Mouse (Mus musculus): ENCODE data around the gene Clybl. TPM values are rescaled to one million over a fixed set of nuclear protein-coding genes. Genes with fewer than 3 reads are reported as not detected.

Clybl gene
- polyA plus RNA-seq, 1 experiment from 2014 or later, result 28.6 TPM

GRCm38 (mm10) chr14:122213590-122213989 lies 32.1 kb downstream of the Clybl start:
- H3K4me1 ChIP-seq (replicated peaks), result no peaks in the 10 kb centered on the region
- H3K9me3 ChIP-seq, result no peaks in the 10 kb centered on the region
- WGBS, result 80% methylated on average over 8 of the region's 8 CpGs
- no peak overlapping the region for H3K27ac ChIP-seq
- no peaks in the 10 kb centered on the region for H3K27me3 ChIP-seq (ENCODE audit: insufficient read depth, poor library complexity, severe bottlenecking)
- no peak for DNase-seq (ENCODE audit: low spot score)
- no peak overlapping the region for H3K4me3 ChIP-seq
- H3K36me3 ChIP-seq, result no peaks in the 10 kb centered on the region

- DNase-seq (ENCODE audit: low spot score), result no peak
- H3K4me3 ChIP-seq, result no peak overlapping the region
- H3K36me3 ChIP-seq, result no peaks in the 10 kb centered on the region
- 87% methylated on average over 6 of the region's 6 CpGs for WGBS
- H3K27me3 ChIP-seq (ENCODE audit: insufficient read depth, poor library complexity, severe bottlenecking), result no peaks in the 10 kb centered on the region
- peaks cover 1% of the 10 kb centered on the region; the same call in 1 of the 2 replicates for H3K9me3 ChIP-seq
- no peaks in the 10 kb centered on the region for H3K4me1 ChIP-seq (replicated peaks)
- no peak overlapping the region for H3K27ac ChIP-seq
Measured at GRCm38 (mm10) chr14:122214126-122214525, 32.6 kb downstream of the Clybl start.

GRCm38 (mm10) chr14:122217221-122217620 lies 35.7 kb downstream of the Clybl start:
- H3K27me3 ChIP-seq (ENCODE audit: insufficient read depth, poor library complexity, severe bottlenecking), result 0 out of 2 replicates have a peak, but pooled peaks cover under 1% of the 10 kb centered on the region
- no peaks in the 10 kb centered on the region for H3K4me1 ChIP-seq (replicated peaks)
- no peak for DNase-seq (ENCODE audit: low spot score)
- H3K9me3 ChIP-seq, result peaks cover 7% of the 10 kb centered on the region; the same call in 1 of the 2 replicates
- H3K27ac ChIP-seq, result no peak overlapping the region
- H3K4me3 ChIP-seq, result no peak overlapping the region
- H3K36me3 ChIP-seq, result no peaks in the 10 kb centered on the region
- WGBS, result 93% methylated on average over 4 of the region's 4 CpGs

- no peaks in the 10 kb centered on the region for H3K36me3 ChIP-seq
- no peak for DNase-seq (ENCODE audit: low spot score)
- H3K4me1 ChIP-seq (replicated peaks), result peaks cover 43% of the 10 kb centered on the region
- peaks cover 40% of the 10 kb centered on the region for H3K27me3 ChIP-seq (ENCODE audit: insufficient read depth, poor library complexity, severe bottlenecking)
- WGBS, result 80% methylated on average over 10 of the region's 10 CpGs
- H3K9me3 ChIP-seq, result peaks cover 7% of the 10 kb centered on the region; the same call in 1 of the 2 replicates
- no peak overlapping the region for H3K27ac ChIP-seq
- no peak overlapping the region for H3K4me3 ChIP-seq
Measured at GRCm38 (mm10) chr14:122222934-122223374, 41.5 kb downstream of the Clybl start.

- Histone ChIP-seq H3K9me3 (peaks cover 7% of the 10 kb centered on the region; the same call in 1 of the 2 replicates), H3K36me3 (no peaks in the 10 kb centered on the region), H3K27ac (peak overlapping the region; percentile 80; the same call in 1 of the 2 replicates), H3K4me1 (replicated peaks) (peaks cover 44% of the 10 kb centered on the region), H3K27me3 (ENCODE audit: insufficient read depth, poor library complexity, severe bottlenecking) (peaks cover 40% of the 10 kb centered on the region), H3K4me3 (no peak overlapping the region)
- 19% methylated on average over 9 of the region's 9 CpGs for WGBS
- DNase-seq (ENCODE audit: low spot score), result peak; percentile 81
Measured at GRCm38 (mm10) chr14:122223461-122224102, 42.1 kb downstream of the Clybl start.

GRCm38 (mm10) chr14:122224103-122224494 lies 42.6 kb downstream of the Clybl start:
- peaks cover 50% of the 10 kb centered on the region for H3K4me1 ChIP-seq (replicated peaks)
- H3K9me3 ChIP-seq, result peaks cover 6% of the 10 kb centered on the region; the same call in 1 of the 2 replicates
- no peaks in the 10 kb centered on the region for H3K36me3 ChIP-seq
- DNase-seq (ENCODE audit: low spot score), result no peak
- peak overlapping the region; percentile 80 for H3K27ac ChIP-seq
- WGBS, result 43% methylated on average over 6 of the region's 6 CpGs
- no peak overlapping the region for H3K4me3 ChIP-seq
- peaks cover 41% of the 10 kb centered on the region for H3K27me3 ChIP-seq (ENCODE audit: insufficient read depth, poor library complexity, severe bottlenecking)

- H3K4me1 ChIP-seq (replicated peaks), result peaks cover 54% of the 10 kb centered on the region
Measured at GRCm38 (mm10) chr14:122224501-122224928, 43.0 kb downstream of the Clybl start.

GRCm38 (mm10) chr14:122225479-122226132 lies 44.1 kb downstream of the Clybl start:
- peak; percentile 57 for DNase-seq (ENCODE audit: low spot score)
- Histone ChIP-seq H3K36me3 (no peaks in the 10 kb centered on the region), H3K4me3 (peak overlapping the region; percentile 18; the same call in 1 of the 2 replicates), H3K4me1 (replicated peaks) (peaks cover 65% of the 10 kb centered on the region), H3K9me3 (no peaks in the 10 kb centered on the region), H3K27me3 (ENCODE audit: insufficient read depth, poor library complexity, severe bottlenecking) (peaks cover 54% of the 10 kb centered on the region), H3K27ac (peak overlapping the region; percentile 80)
- 5% methylated on average over 7 of the region's 7 CpGs for WGBS

More at GRCm38 (mm10) chr14:122224501-122224928, 43.0 kb downstream of the Clybl start:
- Histone ChIP-seq H3K27ac (peak overlapping the region; percentile 80), H3K27me3 (ENCODE audit: insufficient read depth, poor library complexity, severe bottlenecking) (peaks cover 43% of the 10 kb centered on the region), H3K4me3 (no peak overlapping the region), H3K9me3 (peaks cover 2% of the 10 kb centered on the region; the same call in 1 of the 2 replicates), H3K36me3 (no peaks in the 10 kb centered on the region)
- DNase-seq (ENCODE audit: low spot score), result peak; percentile 38
- 30% methylated on average over 8 of the region's 8 CpGs for WGBS

GRCm38 (mm10) chr14:122226133-122226515 lies 44.6 kb downstream of the Clybl start:
- H3K4me3 ChIP-seq, result no peak overlapping the region
- no peaks in the 10 kb centered on the region for H3K9me3 ChIP-seq
- H3K4me1 ChIP-seq (replicated peaks), result peaks cover 70% of the 10 kb centered on the region
- peaks cover 57% of the 10 kb centered on the region for H3K27me3 ChIP-seq (ENCODE audit: insufficient read depth, poor library complexity, severe bottlenecking)
- 22% methylated on average over 2 of the region's 2 CpGs for WGBS
- H3K27ac ChIP-seq, result peak overlapping the region; percentile 80
- peak; percentile 25 for DNase-seq (ENCODE audit: low spot score)
- H3K36me3 ChIP-seq, result no peaks in the 10 kb centered on the region

- Histone ChIP-seq H3K27me3 (ENCODE audit: insufficient read depth, poor library complexity, severe bottlenecking) (peaks cover 60% of the 10 kb centered on the region), H3K4me1 (replicated peaks) (peaks cover 71% of the 10 kb centered on the region), H3K27ac (peak overlapping the region; percentile 80), H3K9me3 (no peaks in the 10 kb centered on the region), H3K4me3 (peak overlapping the region; percentile 31), H3K36me3 (no peaks in the 10 kb centered on the region)
- 33% methylated on average over 22 of the region's 22 CpGs for WGBS
- DNase-seq (ENCODE audit: low spot score), result peak; percentile 31
Measured at GRCm38 (mm10) chr14:122226666-122227453, 45.4 kb downstream of the Clybl start.

- H3K4me3 ChIP-seq, result peak overlapping the region; percentile 31
- no peaks in the 10 kb centered on the region for H3K36me3 ChIP-seq
- WGBS, result 10% methylated on average over 14 of the region's 14 CpGs
- H3K27me3 ChIP-seq (ENCODE audit: insufficient read depth, poor library complexity, severe bottlenecking), result peaks cover 56% of the 10 kb centered on the region
- no peaks in the 10 kb centered on the region for H3K9me3 ChIP-seq
- H3K27ac ChIP-seq, result peak overlapping the region; percentile 80
- peak; percentile 47 for DNase-seq (ENCODE audit: low spot score)
- peaks cover 71% of the 10 kb centered on the region for H3K4me1 ChIP-seq (replicated peaks)
Measured at GRCm38 (mm10) chr14:122227454-122227951, 46.0 kb downstream of the Clybl start.

- 5% methylated on average over 23 of the region's 23 CpGs for WGBS
- no peaks in the 10 kb centered on the region for H3K9me3 ChIP-seq
- H3K4me3 ChIP-seq, result peak overlapping the region; percentile 29
- peak; percentile 83 for DNase-seq (ENCODE audit: low spot score)
- H3K36me3 ChIP-seq, result no peaks in the 10 kb centered on the region
- H3K27ac ChIP-seq, result peak overlapping the region; percentile 80
- peaks cover 69% of the 10 kb centered on the region for H3K4me1 ChIP-seq (replicated peaks)
- peaks cover 53% of the 10 kb centered on the region for H3K27me3 ChIP-seq (ENCODE audit: insufficient read depth, poor library complexity, severe bottlenecking)
Measured at GRCm38 (mm10) chr14:122228816-122229551, 47.5 kb downstream of the Clybl start.

Measured in hindbrain, embryonic 10.5 days (tissue).